Mouse (Mus musculus): ENCODE measurements around the gene Vcp.
A peak's percentile ranks its signal among the peaks of the same experiment; 100 is the strongest.

The Vcp gene

DNA sequence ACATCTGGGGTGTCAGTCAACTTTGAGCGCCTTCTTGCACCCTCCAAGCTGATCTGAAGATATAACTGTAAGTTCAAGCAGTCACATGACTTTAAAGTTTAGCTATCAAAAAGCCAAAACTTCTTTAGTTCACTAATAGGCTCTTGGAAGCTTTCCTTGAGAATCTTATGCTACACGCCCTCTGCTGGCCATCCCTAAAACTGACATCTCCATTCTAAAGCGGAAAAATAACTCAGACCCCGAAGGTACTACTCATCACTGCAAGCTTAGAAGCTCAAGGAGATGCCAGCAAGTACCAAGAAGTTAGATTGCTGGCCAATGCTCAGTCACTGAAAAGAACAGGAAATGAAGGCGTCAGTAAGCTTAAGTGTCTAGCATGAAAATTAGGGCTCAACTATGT, 54.4 kb downstream of the Vcp start:
- peak in 1 of 2 experiments; percentile 72 for DNase-seq (ENCODE audit: low spot score in 2 of 2)

DNA sequence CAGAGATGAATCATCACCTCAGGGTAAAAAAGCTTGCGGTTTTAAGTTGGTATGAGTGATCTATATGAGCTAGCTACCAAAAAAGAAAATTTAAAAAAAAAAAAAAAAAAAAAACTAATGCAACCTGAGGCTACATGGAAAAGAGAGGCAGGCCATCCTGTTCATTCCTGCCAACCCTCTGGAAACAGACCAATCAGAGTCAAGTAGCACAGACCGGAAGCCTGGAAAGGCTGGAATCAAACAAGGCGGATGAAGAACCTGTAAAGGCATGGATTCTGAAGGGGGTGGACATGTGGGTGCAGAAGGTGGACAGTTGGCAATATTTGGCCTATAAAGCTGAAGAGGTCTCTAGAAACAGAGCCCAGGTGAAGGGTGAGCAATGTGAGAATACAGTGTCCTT, 54.9 kb downstream of the Vcp start:
- DNase-seq (ENCODE audit: low spot score in 2 of 2): no peak

DNA sequence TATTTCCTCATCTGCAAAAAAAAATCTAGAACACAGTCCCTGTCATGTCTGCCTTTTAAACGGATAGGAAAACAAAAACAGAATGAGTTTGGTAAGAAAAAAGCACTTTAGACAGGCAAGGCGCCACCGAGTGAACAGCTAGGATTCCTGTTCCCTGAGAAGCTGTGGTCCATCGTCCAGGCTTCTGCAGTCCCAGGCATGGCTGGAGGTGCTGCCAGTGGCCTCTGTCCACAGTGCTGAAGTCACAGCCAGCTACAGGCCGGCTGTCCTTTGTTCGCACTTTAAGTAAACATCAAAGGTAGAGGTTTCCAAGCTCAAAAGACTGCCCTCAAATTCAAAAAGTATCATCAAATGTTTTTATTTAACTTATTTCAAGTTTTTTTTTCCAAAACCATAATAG, 55.3 kb downstream of the Vcp start:
- no peak for DNase-seq (ENCODE audit: low spot score in 2 of 2)

DNA sequence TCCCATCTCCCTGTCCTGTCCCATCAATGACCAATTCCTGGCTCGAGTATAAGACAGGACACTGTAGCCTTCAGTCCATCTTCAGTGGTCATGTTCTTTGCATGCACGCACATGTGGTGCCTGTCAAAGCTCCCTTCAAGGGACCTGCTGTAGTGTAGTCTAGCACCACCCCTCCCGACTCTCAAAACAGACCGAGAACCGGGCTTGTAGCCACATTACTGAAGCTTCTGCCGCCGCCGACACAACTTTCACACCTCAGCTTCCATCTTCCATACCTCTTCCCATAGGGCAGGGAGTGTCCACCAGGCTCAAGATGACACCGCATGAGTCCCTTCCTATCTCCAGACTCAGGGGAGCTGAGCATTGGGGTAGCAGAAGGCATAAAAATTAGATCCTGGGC, 56.1 kb downstream of the Vcp start:
- DNase-seq (ENCODE audit: low spot score in 2 of 2): no peak

DNA sequence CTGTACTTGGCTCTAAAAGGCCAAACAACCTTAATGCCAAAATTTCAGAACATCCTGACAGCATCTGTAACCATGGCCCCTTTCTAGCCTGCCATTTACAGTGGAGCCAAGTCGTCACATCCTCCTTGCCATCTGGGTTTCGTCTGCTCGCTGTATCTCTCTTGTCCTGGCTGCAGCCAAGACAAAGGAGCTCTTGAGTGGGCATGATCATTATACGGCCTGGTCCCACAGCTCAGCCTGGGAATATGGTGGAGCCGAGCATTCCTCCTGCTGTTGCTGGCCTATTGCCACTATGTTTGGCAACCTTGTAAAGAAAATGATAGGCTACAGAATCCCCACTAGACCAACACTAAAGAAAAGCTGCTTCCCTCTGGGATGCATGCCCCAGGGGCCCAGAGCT, 57.0 kb downstream of the Vcp start:
- peak in 1 of 2 experiments; percentile 35 for DNase-seq (ENCODE audit: low spot score in 2 of 2)

DNA sequence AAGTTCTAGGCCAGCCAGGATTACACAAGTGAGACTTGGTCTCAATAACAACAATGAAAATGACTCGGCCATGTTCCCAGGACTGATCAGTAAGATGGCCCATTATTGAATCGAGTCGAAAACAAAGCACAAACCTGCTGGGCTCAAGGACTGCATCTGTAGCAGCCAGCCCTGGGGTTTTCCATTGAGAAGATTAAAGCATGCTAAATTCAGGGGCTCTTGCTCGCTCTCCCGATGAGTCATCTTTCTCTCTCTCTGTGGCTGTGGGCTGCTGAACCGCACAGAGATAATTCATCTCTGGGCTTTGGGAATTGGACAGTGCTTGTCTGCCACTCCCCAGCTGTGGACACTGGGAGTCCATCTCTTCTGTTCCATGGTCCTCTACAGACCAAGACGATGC, 58.9 kb downstream of the Vcp start:
- DNase-seq (ENCODE audit: low spot score in 2 of 2): no peak

DNA sequence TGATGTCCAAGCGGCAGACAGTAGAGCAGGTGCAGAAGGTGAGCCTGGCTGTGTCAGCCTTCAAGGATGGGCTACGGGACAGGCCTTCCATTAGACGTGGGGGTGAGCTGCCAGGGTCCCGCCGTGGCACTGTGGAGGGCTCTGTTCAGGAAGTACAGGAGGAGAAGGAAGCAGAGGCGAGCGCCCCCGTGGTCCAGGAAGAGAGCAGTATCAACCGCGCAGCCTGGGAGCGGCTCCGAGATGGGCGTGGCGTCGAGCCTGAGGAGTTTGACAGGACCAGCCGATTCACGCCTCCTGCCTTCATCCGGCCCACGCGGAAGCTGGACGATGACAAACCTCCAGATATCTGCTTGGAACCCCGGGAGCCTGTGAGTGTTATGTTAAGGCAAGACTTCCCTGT, 66.7 kb downstream of the Vcp start:
- peak; percentile 18 to 55 for DNase-seq (ENCODE audit: low spot score in 2 of 2)

DNA sequence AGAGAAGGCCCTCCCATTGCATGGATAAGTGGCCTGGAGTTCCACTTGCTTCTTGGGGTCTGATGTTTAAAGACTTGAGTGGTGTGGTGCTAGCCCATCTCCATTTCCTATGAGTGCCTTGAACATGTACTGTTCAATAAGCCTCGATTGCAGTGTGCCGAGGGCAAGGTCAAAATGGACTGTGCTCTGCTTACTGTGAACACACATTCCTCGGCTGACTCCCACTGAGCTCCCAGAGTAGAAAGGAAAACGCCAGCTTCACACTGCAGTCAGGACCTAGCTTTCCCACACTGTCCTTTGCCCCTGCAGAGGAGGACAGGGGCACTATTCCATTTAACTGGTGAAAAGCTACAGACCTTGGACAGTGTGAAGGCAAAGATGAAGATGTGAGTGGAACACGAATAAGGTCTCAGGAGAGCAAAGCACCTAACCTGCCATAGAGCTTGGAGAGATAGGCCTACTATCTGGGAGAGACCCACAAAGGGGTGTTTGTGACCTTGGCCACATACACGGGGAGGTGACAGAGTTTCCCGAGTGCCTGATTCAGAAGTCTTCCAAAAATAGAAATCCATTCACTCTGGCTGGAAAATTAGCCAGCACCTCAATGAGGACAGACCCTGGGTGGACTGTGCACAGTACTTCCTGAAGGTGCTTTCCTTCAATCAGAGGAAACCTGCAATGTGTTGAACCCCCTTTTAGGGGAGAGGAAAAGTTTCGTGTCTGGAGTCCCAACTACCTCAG, 67.9 kb downstream of the Vcp start:
- peak in 1 of 2 experiments; percentile 8 for DNase-seq (ENCODE audit: low spot score in 2 of 2)

Data from cerebellum, postnatal 4 days (tissue).